Mouse (Mus musculus): ENCODE measurements at regions not wholly inside any gene's neighbourhood (a gene's known extent, or its start where the extent isn't known, plus 50 kb on each side); places are given as distances from the start of the nearest gene placed in this dataset.

DNA sequence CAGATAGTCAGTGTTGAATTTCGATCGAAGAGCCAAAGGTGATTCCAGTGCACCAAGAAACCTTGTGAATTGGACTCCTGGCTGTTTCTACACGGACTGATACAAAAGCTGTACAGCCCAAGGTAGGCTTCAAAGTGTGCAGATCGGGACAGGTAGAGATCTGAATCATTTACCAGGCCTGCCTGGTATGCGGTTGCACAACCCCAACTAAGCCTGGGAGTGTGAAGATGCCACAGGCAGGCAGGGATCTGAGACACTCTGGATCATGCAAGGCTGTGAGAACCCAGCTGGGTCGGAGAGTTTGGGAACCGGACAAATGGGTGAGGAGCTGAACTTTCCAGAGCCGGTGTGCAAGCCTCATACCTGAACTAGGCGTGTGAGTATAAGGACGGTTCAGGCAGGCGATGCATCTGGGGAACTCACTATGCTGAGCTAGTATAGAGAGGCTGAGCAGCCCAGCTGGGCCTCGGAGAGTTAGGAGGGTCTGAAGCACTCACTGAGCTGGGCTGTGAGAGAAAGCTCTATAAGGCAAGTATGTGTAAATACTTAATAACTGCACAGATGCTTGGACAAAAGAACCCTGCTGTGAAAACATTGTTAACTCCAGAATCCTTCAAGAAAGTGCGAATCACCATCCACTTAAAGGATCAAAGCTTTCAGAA lies 125.3 kb upstream of the Mast4 start:
- Histone ChIP-seq H3K27ac (ENCODE audit: control insufficient read depth, low read depth, low read length) (no peak overlapping the region), H3K79me2 (ENCODE audit: control insufficient read depth, insufficient read depth, low read length, poor library complexity) (no peaks in the 10 kb centered on the region), H3K36me3 (ENCODE audit: control insufficient read depth in 1 of 2, insufficient read depth in 2 of 2, low read length in 2 of 2) (no peaks in the 10 kb centered on the region), H3K27me3 (ENCODE audit: control insufficient read depth in 1 of 2, insufficient read depth in 2 of 2, low read length in 2 of 2) (no peaks in the 10 kb centered on the region), H3K9ac (ENCODE audit: control insufficient read depth, low read depth, low read length, poor library complexity, severe bottlenecking) (no peak overlapping the region), H3K4me3 (ENCODE audit: control insufficient read depth in 1 of 2, insufficient read depth in 1 of 2, low read depth in 2 of 2, low read length in 2 of 2) (no peak overlapping the region), H3K9me3 (replicated peaks; ENCODE audit: insufficient read depth, low read length) (no peaks in the 10 kb centered on the region), H3K4me1 (ENCODE audit: control insufficient read depth in 1 of 2, insufficient read depth in 2 of 2, low read length in 2 of 2) (no peaks in the 10 kb centered on the region)
- no peak for TF ChIP-seq MAZ (IDR thresholded peaks at IDR 0.05; ENCODE audit: low read depth, low read length)
- TF ChIP-seq GABPA (IDR thresholded peaks at IDR 0.05; ENCODE audit: low read depth, low read length): no peak
- no peak for TF ChIP-seq NELFE (IDR thresholded peaks at IDR 0.05; ENCODE audit: low read depth, low read length)
- TF ChIP-seq TCF12 (IDR thresholded peaks at IDR 0.05; ENCODE audit: low read depth, low read length): no peak
- TF ChIP-seq MYB (IDR thresholded peaks at IDR 0.05; ENCODE audit: low read depth, low read length): no peak
- TF ChIP-seq POLR2A (IDR thresholded peaks at IDR 0.05; ENCODE audit: control insufficient read depth in 1 of 2, insufficient read depth in 1 of 2, low read depth in 1 of 2, low read length in 2 of 2, poor library complexity in 1 of 2): no peak
- no peak for TF ChIP-seq CHD1 (IDR thresholded peaks at IDR 0.05; ENCODE audit: low read depth, low read length)
- no peak for TF ChIP-seq MAX (IDR thresholded peaks at IDR 0.05; ENCODE audit: low read length)
- TF ChIP-seq KAT2A (conservative IDR thresholded peaks at IDR 0.05; ENCODE audit: low read depth, low read length): no peak
- TF ChIP-seq TAL1 (IDR thresholded peaks at IDR 0.05; ENCODE audit: low read length): no peak
- DNase-seq (ENCODE audit: low read depth, low spot score): no peak

DNA sequence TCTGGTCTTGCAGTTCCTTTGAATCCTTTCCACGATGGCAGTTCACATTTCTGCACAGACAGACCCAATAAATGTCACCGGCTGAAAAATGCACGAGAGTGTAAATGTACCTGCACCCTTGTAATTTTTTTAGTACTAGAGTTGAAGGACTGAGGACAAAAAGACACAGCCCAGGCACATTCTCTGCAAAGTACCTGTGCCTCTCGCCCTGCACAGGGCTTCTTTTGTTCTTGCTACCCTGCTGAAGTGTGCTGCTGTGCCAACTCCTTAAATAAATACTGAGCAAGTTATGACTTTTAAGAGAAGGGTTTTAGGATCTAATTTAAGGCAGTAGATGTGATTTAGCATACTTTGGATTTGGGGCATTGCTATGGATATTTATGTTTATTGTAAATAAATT lies 118.5 kb upstream of the Mast4 start:
- no peak overlapping the region for H3K9ac ChIP-seq (ENCODE audit: control insufficient read depth, low read depth, low read length, poor library complexity, severe bottlenecking)
- H3K27ac ChIP-seq (ENCODE audit: control insufficient read depth, low read depth, low read length): no peak overlapping the region
- H3K27me3 ChIP-seq (ENCODE audit: control insufficient read depth in 1 of 2, insufficient read depth in 2 of 2, low read length in 2 of 2): no peaks in the 10 kb centered on the region
- no peaks in the 10 kb centered on the region for H3K9me3 ChIP-seq (replicated peaks; ENCODE audit: insufficient read depth, low read length)
- no peaks in the 10 kb centered on the region for H3K79me2 ChIP-seq (ENCODE audit: control insufficient read depth, insufficient read depth, low read length, poor library complexity)
- no peaks in the 10 kb centered on the region for H3K4me1 ChIP-seq (ENCODE audit: control insufficient read depth in 1 of 2, insufficient read depth in 2 of 2, low read length in 2 of 2)
- H3K4me3 ChIP-seq (ENCODE audit: control insufficient read depth in 1 of 2, insufficient read depth in 1 of 2, low read depth in 2 of 2, low read length in 2 of 2): no peak overlapping the region
- TF ChIP-seq E2F4 (IDR thresholded peaks at IDR 0.05; ENCODE audit: borderline replicate concordance, low read depth, low read length) (no peak), RCOR1 (IDR thresholded peaks at IDR 0.05; ENCODE audit: low read depth, low read length) (no peak)
- H3K36me3 ChIP-seq (ENCODE audit: control insufficient read depth in 1 of 2, insufficient read depth in 2 of 2, low read length in 2 of 2): no peaks in the 10 kb centered on the region
- no peak for DNase-seq (ENCODE audit: low read depth, low spot score)

DNA sequence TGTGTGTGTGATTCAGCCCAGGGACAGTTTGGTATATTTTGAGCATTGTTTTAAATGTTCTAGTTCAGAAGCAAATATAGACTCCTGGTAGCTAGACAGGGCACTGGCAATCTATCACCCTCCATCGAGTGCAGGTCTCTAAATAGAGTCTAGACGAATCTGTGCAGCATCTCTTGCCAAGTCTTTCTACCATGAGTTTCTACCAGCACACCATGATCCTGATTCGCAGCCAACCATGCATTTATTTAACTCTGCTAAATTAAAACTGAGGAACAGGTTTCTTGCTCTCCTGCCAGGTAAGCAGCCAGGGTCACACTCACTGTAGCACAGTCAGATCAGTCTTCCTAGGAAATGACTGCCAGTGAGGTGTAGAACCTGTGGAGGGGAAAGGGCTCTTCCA lies 96.3 kb upstream of the Mast4 start:
- no peak for TF ChIP-seq KAT2A (conservative IDR thresholded peaks at IDR 0.05; ENCODE audit: low read depth, low read length)
- TF ChIP-seq MXI1 (IDR thresholded peaks at IDR 0.05; ENCODE audit: low read depth, low read length): no peak
- no peak for TF ChIP-seq E2F4 (IDR thresholded peaks at IDR 0.05; ENCODE audit: borderline replicate concordance, low read depth, low read length)
- TF ChIP-seq HCFC1 (IDR thresholded peaks at IDR 0.05; ENCODE audit: low read depth, low read length): no peak
- no peak for TF ChIP-seq EP300 (IDR thresholded peaks at IDR 0.05; ENCODE audit: low read depth in 1 of 2, low read length in 2 of 2)
- TF ChIP-seq CHD2 (IDR thresholded peaks at IDR 0.05; ENCODE audit: low read length): no peak
- no peak for DNase-seq (ENCODE audit: low read depth, low spot score)
- Histone ChIP-seq H3K4me3 (ENCODE audit: control insufficient read depth in 1 of 2, insufficient read depth in 1 of 2, low read depth in 2 of 2, low read length in 2 of 2) (no peak overlapping the region), H3K79me2 (ENCODE audit: control insufficient read depth, insufficient read depth, low read length, poor library complexity) (no peaks in the 10 kb centered on the region), H3K9ac (ENCODE audit: control insufficient read depth, low read depth, low read length, poor library complexity, severe bottlenecking) (no peak overlapping the region), H3K27ac (ENCODE audit: control insufficient read depth, low read depth, low read length) (no peak overlapping the region), H3K36me3 (ENCODE audit: control insufficient read depth in 1 of 2, insufficient read depth in 2 of 2, low read length in 2 of 2) (no peaks in the 10 kb centered on the region), H3K9me3 (replicated peaks; ENCODE audit: insufficient read depth, low read length) (no peaks in the 10 kb centered on the region), H3K27me3 (ENCODE audit: control insufficient read depth in 1 of 2, insufficient read depth in 2 of 2, low read length in 2 of 2) (no peaks in the 10 kb centered on the region), H3K4me1 (ENCODE audit: control insufficient read depth in 1 of 2, insufficient read depth in 2 of 2, low read length in 2 of 2) (no peaks in the 10 kb centered on the region)
